Mouse (Mus musculus): Measurements from ENCODE around the gene Unc50.
A peak's percentile ranks its signal among the peaks of the same experiment; 100 is the strongest.

Gene Unc50

GRCm38 (mm10) chr1:37429366-37430296, at the start of gene Unc50, which contains the start of gene Coa5:
Gene Unc50, plus strand, starts transcription at chr1:37430139.
Gene Coa5, minus strand, starts transcription at chr1:37430103.
- ATAC-seq (ENCODE audit: low TSS enrichment), result peak; percentile 97

DNA sequence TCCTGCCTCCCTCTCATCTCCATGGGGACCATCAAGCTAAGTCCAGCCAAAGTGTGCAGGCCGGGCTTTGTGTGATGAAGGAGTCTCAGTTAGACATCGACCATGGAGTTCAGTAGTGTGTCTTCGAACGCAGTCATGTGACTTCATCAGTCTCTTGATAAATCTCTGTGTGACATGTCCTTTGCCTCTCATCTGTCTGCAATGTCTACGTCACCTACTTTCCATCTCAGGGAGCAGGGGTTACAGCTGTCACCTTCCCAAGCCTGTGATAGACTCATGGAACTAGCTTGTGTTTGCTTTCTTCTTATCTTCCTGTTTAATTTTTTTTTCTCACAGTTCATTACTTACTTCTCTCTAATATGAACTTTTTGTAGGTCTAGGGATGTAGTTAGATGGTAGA, 49.0 kb upstream of the Unc50 start:
- ATAC-seq (ENCODE audit: low TSS enrichment), result no peak

GRCm38 (mm10) chr1:37384304-37384703, 45.6 kb upstream of the Unc50 start:
- ATAC-seq (ENCODE audit: low TSS enrichment), result no peak

GRCm38 (mm10) chr1:37386448-37386971, 43.4 kb upstream of the Unc50 start:
- ATAC-seq (ENCODE audit: low TSS enrichment), result peak; percentile 58; the same call in 1 of the 2 replicates

DNA sequence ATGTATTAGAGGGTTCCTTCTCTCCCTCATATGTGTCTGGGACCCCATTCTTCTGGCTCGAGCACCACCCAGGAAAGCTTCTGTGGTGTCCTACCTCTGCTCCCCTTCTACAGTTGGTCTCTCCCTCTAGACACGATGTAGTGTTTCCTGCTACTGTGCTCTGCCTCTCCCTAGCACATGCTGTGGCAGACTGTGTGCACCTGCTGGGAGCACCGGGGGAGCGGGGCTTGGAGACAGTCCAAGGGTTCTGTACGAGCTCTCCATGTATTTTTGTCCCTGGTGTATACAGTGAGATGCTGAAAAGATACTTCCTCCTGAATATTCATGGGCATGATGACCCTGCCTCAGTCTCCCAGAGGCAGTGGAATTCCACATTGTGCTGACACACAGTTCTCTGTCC, 36.8 kb upstream of the Unc50 start:
- peak; percentile 64 for ATAC-seq (ENCODE audit: low TSS enrichment)

GRCm38 (mm10) chr1:37396481-37396880, 33.5 kb upstream of the Unc50 start:
- no peak for ATAC-seq (ENCODE audit: low TSS enrichment)

DNA sequence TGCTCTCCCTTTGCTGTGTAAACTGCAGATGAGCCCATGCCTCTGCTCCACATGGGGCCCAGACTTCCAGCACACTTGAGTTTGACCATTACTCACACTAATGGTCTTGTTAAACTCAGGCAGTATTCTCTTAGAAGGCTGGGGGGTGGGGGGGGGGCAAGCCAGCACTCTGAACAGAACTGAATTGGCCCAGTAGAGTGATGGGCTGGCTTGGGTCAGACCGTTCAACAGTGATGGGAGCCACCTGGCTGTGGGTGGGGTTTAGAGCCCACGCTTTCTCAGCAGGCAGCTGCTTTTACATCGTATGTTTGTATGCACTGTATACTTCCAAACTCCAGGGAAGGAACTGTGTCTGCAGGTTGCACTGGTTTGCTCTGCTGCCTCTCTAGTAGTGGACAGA, 31.0 kb upstream of the Unc50 start:
- ATAC-seq (ENCODE audit: low TSS enrichment), result peak; percentile 15; the same call in 1 of the 2 replicates

DNA sequence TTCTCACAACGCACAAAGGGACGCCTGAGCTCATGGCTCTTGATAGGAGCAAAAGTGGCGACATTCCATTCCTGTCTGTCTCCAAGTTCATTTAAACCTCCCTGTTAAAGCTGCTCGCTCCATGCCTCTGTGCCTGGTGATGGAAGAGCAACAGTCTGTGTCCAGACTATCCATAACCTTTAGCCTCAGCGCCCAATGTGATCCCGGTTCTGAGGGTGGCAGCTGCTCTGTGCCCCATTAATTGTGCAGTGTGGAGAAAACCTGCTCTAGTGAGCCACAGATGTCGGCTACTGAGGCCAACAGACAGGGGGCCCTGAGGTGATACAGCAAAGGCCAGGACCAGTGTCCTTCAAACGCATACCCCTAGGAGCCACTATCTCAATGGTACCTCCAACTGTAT, 30.2 kb upstream of the Unc50 start:
- no peak for ATAC-seq (ENCODE audit: low TSS enrichment)

- ATAC-seq (ENCODE audit: low TSS enrichment), result peak; percentile 66
Observed at GRCm38 (mm10) chr1:37401687-37402086, 28.3 kb upstream of the Unc50 start.

DNA sequence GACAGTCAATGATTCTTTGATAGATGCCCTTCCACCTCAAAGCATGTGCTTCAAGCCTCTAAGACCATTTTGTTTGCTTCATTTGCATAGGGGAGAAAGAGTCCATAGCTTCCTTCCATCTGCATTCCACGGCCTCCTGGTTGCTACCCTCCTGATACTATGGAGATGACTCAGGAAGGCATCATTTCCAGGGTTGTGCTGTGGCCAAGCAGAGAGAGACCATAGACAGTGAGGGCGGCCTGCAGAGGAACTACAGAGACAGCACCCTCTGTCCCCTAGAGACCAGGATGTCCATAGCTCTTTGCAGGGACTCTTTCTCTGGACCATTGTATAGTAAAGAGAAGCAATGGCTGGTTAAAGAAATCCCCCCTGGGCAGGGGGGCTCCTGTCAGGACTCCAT, 24.8 kb upstream of the Unc50 start:
- ATAC-seq (ENCODE audit: low TSS enrichment), result no peak

GRCm38 (mm10) chr1:37407228-37407627, 22.7 kb upstream of the Unc50 start:
- no peak for ATAC-seq (ENCODE audit: low TSS enrichment)

- ATAC-seq (ENCODE audit: low TSS enrichment), result no peak
Observed at GRCm38 (mm10) chr1:37408059-37408458, 21.9 kb upstream of the Unc50 start.

GRCm38 (mm10) chr1:37408678-37409077, 21.3 kb upstream of the Unc50 start:
- no peak for ATAC-seq (ENCODE audit: low TSS enrichment)

DNA sequence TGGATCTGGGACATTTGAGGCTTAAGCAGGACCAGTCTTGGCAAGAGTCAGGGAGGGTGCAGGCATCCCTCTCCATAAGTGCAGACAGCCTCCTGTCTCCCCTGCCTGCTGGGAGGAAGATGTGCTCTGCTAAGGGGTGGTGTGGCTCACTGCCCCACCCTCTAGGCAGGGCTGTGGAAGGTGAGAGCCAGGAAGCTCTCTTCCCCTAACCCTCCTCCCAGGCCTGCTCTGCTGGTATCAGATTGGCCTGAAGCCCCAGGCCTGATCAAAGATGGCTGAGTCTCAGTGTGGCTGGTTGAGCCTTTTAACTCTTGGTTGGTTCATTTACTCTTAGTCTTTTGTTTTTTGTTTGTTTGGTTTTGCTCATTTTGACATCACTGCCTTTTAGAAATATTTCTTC, 20.3 kb upstream of the Unc50 start:
- no peak for ATAC-seq (ENCODE audit: low TSS enrichment)

DNA sequence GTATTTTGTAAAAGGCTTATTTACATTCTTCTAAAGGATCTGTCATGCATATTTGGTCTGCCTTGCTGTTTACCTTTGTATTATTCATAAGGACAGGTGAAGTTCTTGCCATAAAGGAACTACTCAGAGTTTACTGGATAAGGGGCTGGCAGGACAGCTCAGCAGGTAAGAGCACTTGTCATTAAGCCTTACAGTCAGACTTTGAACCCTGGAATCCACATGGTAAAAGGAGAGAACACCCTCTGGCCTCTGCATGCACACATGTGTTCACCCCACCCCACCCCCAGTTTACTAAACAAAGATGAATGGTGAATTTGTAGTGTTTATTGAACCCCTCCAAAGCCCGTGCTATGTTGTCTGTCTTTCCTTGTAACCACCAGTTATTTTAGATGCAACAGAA, 14.5 kb upstream of the Unc50 start:
- ATAC-seq (ENCODE audit: low TSS enrichment), result no peak

DNA sequence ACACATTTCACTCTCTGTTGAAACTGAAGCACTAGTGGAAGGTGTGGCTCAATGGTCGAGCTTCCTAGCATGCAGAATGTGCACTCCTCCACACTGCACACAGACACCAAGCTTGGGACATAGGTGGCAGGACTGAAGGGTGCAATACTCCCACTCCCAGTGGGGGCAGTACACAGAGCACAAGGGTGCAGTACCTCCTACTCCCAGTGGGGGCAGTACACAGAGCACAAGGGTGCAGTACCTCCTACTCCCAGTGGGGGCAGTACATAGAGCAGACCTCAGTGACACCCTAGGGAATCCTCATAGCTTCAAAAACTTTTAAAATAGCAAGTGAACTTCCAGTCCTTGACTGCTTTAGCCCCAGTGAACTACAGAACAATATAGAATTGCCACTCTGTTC, 10.5 kb upstream of the Unc50 start:
- peak; percentile 54; the same call in 1 of the 2 replicates for ATAC-seq (ENCODE audit: low TSS enrichment)

DNA sequence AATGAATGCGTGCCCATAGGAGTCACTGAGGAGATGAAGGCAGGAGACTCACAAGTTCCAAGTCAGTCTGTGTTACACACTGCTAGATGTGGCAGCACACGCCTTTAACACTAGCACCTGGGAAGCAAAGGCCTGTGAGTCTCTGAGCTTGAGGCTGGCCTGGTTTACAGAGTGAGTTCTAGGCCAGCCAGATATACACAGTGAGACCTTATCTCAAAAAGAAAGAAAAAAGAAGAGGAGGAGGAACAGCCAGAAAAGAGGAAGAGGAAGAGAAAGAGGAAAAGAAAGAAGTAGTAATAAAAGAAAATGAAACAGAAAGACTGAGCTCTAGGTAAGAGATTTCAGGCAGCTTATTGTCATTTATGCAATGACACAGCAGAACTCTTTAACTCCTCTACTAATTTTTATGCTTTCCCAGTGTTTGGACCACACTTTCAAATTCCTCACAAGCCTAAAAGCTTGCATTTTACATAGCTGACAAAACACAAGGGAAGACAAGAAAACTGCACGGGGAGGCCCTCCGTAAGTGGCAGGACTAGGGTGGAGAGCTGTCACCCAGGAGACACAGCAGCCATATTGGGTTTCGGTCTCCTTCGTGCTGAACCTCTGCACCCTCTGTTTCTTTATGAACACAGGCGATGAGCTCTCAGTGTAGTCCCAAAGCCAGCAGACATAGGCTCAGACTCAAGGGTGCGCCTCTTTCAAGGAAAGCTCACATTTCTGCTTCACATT, 2.6 kb upstream of the Unc50 start:
- ATAC-seq (ENCODE audit: low TSS enrichment), result no peak

- ATAC-seq (ENCODE audit: low TSS enrichment), result no peak
Observed at GRCm38 (mm10) chr1:37428911-37429310, 1.0 kb upstream of the Unc50 start.

DNA sequence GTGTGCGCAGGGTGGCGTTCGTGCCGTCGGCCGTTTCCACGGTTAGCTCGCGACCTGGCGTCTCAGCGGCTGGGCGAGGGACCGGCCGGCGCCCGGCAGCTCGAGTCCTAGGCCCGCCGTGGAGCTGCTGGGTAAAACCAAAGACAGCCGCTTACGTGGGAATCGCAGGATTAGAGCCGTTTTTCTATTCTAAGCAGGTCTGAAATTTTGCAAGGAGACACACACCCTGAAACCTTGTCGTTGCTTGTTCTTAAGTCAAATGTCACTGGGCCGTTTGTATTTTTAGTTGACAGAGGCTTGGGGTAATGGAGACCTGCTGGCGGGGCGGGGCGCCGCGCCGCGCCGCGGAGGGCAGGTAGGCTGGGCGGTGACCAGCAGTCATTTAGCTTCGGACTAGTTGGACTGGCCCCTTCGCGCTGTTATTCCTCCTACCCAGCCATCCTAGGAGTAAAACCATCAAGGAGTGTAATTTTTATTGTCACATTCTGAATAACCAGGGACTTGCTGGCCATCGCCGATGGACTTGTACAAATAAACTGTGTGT, 430 bp downstream of the Unc50 start:
- ATAC-seq (ENCODE audit: low TSS enrichment), result peak; percentile 62

DNA sequence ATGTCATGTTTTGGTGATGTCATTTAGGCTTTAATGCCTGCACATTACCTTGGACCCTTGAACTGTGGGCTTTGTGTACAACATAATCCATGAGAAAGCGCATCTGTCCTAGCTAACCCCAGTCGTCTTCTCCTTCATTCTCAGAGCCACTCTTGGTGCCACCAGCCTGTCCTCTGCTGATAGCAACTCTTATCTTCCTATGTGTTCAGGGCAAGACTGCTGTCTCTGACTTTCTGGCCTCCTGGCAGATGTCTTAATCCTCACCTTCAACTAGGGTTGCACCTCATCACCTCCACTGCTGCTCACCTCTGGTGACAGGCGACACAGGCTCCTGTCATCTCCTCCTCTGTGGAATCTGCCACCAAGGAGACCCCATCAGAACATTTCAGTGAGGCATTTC, 6.5 kb downstream of the Unc50 start:
- no peak for ATAC-seq (ENCODE audit: low TSS enrichment)

DNA sequence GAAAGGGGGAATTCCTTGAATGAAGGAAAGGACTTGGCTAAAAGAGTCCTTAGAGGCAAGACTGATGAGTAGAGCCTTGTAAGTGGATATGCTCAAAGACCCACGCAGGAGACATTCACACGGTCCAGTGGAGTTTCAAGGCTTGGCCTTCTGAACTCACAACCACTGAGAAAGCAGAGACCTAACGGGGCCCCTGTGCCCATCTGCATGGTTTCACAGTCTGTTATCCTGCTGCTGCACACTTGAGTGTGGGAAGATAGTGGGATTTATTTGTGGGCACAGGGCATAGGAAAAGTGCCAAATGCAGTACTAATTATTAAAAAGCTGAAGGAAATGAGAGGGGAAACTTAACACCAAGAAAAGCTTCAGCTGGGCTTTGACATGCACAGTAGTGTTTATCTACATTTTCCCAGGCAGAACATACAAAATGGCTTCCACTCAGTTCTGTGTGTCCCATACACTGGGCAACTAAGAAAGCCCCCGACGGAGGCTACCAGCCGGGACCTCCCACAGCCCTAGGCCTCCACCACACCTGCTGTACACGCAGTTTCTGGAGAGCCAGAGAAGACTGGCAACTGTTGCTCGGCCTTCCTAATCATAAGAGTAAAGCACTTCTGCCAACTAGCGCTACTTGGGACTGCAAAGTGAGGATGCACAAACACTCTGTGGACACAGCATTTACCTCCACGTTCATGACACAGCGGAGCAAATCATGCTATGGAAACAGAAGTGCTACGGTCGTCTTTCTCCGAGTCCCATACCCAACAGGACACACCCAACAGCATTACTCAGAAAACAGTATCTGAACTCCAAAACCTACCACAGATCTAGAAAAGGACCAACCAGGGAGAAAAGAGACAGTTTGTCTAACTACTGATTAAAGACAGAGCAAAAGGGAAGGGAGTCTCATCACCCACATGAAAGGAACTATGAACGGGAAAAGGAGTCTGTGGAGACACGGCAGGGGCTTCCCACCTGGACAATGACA, 13.2 kb downstream of the Unc50 start:
- no peak for ATAC-seq (ENCODE audit: low TSS enrichment)
